Mouse (Mus musculus): Measurements from ENCODE around the gene Brca1. TPM values are rescaled to one million over a fixed set of nuclear protein-coding genes. Genes with fewer than 3 reads are reported as not detected.
A peak's percentile ranks its signal among the peaks of the same experiment; 100 is the strongest.
"Not testable (repeated sequence)": the region's sequence is repeated elsewhere in the genome, so short reads cannot be mapped to it uniquely, and the experiment has no call there.

Brca1 gene
- polyA plus RNA-seq, 1 experiment = 0.59 TPM

DNA sequence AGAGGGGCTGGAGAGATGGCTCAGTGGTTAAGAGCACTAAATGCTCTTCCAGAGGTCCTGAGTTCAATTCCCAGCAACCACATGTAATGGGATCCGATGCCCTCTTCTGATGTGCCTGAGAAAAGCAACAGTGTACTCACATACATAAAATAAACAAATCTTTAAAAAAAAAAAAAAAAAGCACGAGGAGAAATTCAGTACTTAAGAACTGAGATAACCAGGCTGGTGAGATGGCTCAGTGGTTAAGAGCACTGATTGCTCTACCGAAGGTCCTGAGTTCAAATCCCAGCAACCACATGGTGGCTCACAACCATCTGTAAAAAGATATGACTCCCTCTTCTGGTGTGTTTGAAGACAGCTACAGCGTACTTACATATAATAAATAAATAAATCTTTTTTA lies 102.2 kb downstream of the Brca1 start:
- DNase-seq (ENCODE audit: low spot score) = not testable (repeated sequence)

DNA sequence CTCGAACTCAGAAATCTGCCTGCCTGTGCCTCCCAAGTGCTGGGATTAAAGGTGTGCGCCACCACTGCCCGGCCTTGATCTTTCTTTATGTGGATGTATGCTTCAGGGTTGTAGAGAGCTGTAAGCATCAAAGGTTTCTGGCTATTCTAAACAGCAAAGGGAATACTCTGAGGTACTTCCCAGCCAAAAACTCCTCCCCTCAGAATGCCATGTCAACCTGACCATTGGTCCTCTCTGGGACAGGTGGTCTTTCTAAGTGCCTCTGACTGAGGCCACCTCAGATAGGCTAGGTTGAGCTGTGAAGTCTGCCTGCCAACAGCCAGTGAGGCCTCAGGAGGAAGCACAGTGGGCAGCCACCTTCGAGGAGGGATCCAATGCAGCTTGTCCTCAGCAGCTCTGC lies 102.9 kb downstream of the Brca1 start:
- no peak for DNase-seq (ENCODE audit: low spot score)

DNA sequence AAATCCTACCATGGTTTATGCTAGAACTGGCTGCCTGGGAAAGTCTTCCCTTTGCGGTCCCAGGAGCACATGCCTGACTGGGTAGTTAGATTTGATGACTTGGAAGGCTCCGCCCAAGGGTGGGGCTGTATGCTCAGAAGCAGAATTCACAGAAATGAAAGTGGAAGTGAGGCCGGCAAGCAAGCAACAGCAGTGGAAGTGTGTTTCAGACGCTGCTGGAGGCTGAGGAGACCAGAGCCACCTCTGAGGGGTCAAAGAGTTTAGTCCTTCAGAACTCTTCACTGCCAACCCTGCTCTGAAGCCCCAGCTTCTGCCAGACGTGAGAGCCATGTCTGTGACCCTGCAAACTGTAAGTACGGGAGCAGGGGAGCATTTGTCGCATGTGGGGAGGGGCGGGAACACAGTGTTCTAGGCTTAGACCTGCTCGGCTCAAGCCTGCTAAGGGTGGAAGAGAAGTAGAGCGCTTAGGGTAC lies 103.4 kb downstream of the Brca1 start, which contains the start of gene Ifi35:
Ifi35 (plus strand) TSS at position 134 of the 473 bp plus-strand sequence.
- DNase-seq (ENCODE audit: low spot score) = no peak

DNA sequence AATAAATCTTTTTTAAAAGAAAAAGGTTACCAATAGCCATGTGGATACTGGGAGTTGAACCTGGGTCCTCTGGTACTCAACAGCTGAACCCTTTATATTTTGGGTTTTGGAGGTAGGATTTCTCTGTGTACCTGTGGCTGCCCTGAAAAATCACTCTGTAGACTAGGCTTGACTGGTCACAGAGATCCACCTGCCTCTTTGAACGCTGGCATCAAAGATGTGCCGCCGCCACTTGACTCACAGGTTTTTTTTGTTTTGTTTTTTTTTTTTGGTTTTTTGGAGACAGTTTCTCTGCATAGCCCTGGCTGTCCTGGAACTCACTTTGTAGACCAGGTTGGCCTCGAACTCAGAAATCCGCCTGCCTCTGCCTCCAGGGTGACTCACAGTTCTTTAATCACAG lies 104.0 kb downstream of the Brca1 start:
- DNase-seq (ENCODE audit: low spot score) = no peak

DNA sequence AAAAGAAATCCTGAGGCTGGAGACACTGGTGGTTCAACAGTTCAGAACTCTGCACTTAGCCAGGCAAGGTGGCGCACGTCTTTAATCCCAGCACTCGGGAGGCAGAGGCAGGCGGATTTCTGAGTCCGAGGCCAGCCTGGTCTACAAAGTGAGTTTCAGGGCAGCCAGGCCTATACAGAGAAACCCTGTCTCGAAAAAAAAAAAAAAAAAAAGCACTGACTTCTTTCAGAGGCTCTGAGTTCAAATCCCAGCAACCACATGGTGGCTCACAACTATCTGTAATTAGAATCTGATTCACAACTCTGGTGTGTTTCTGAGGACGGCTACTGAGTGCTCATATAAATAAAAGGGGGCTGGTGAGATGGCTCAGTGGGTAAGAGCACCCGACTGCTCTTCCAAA lies 104.9 kb downstream of the Brca1 start:
- DNase-seq (ENCODE audit: low spot score) = not testable (repeated sequence)

DNA sequence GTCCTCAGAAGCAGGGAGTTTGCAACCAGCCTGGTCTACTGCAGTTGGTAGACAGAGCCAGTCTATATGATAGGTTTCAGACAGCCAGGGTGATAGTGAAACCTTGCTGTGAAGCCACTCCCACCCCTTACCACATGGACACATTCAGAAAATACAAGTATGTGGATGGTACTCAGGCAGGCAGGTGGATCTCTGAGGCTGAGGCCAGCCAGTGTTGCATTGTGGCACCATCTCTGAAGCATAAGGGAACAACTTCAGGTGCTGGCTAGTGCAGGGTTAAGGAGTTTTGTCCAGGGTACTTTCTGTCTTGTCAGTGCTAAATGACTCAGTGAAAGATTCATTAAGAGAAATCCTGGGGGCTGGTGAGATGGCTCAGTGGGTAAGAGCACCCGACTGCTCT lies 105.4 kb downstream of the Brca1 start:
- no peak for DNase-seq (ENCODE audit: low spot score)

- no peak for DNase-seq (ENCODE audit: low spot score)
Measured at GRCm38 (mm10) chr11:101442760-101443159, 109.0 kb downstream of the Brca1 start.

DNA sequence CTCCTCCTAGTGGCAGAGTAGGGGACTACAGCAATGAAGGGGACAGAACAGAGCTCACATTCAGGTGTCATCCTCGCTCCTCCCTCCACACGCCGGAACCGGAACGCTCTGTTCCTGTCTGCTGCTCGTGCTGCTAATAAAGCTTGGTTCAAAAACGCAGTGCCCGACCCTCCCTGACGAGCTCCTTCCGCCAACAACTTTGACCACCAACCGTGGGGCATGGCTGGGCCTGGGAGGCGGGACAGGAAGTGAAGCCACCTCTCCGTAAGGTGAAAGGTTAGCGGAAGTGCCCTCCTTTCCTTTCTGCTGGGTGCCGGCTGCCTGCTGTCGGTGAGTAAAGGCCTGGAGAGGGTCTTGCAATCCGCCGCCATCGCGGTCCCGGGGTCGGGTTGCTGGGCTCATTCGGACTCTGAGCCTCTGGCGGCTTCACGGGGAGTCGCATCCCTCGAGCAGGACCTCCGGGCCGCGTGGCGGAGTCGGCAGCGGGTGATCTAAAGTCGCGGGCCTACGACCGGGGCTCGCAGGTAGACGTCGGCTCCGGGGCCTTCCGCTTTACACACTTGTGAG lies 109.5 kb downstream of the Brca1 start, which contains the start of gene Rpl27:
Rpl27 (plus strand) TSS at position 172 of the 567 bp plus-strand sequence.
- DNase-seq (ENCODE audit: low spot score) = peak; percentile 89

- DNase-seq (ENCODE audit: low spot score) = not testable (repeated sequence)
Measured at GRCm38 (mm10) chr11:101441450-101442126, 110.2 kb downstream of the Brca1 start.

Other genes starting within 250 kb of the Brca1 start
- gene Becn1, start 249.7 kb downstream of the Brca1 start, polyA plus RNA-seq (2012; rRNA removed) = 147 and 154 TPM in 2 replicates
- gene Psme3, start 235.7 kb downstream of the Brca1 start, polyA plus RNA-seq (2012; rRNA removed) = 60.6 and 68.7 TPM in 2 replicates
- 3.8 and 4.8 TPM in 2 replicates for gene Aoc2, start 226.9 kb downstream of the Brca1 start, polyA plus RNA-seq (2012; rRNA removed)
- 59.2 and 75.5 TPM in 2 replicates for gene Aoc3, start 221.3 kb downstream of the Brca1 start, polyA plus RNA-seq (2012; rRNA removed)
- not detected in 2 replicates for gene G6pc, start 184.4 kb downstream of the Brca1 start, polyA plus RNA-seq (2012; rRNA removed)
- gene Aarsd1, start 134.3 kb downstream of the Brca1 start, polyA plus RNA-seq (2012; rRNA removed) = 26.1 and 27.7 TPM in 2 replicates
- 0.95 and 1.0 TPM in 2 replicates for gene Gm27029, start 127.2 kb downstream of the Brca1 start, polyA plus RNA-seq (2012; rRNA removed)
- gene Rundc1, start 126.9 kb downstream of the Brca1 start, polyA plus RNA-seq (2012; rRNA removed) = 22.1 and 22.9 TPM in 2 replicates
- 21.1 and 28.2 TPM in 2 replicates for gene Ptges3l, start 126.6 kb downstream of the Brca1 start, polyA plus RNA-seq (2012; rRNA removed)
- 932 and 1,046 TPM in 2 replicates for gene Rpl27, start 109.7 kb downstream of the Brca1 start, polyA plus RNA-seq (2012; rRNA removed)
- 66.6 and 79.9 TPM in 2 replicates for gene Ifi35, start 103.5 kb downstream of the Brca1 start, polyA plus RNA-seq (2012; rRNA removed)
- 19.2 TPM in 2 replicates for gene Rnd2, start 87.0 kb downstream of the Brca1 start, polyA plus RNA-seq (2012; rRNA removed)
- 172 and 197 TPM in 2 replicates for gene Vat1, start 85.7 kb downstream of the Brca1 start, polyA plus RNA-seq (2012; rRNA removed)
- gene Nbr1, start 194 bp upstream of the Brca1 start, polyA plus RNA-seq (2012; rRNA removed) = 85.6 and 91.1 TPM in 2 replicates
- 31.8 and 34.3 TPM in 2 replicates for gene Tmem106a, start 30.3 kb upstream of the Brca1 start, polyA plus RNA-seq (2012; rRNA removed)
- gene Gm11634, start 47.3 kb upstream of the Brca1 start, polyA plus RNA-seq (2012; rRNA removed) = not detected in 2 replicates
- 34.4 and 37.5 TPM in 2 replicates for gene Rdm1, start 75.2 kb upstream of the Brca1 start, polyA plus RNA-seq (2012; rRNA removed)
- 41.9 and 52.2 TPM in 2 replicates for gene Arl4d, start 113.6 kb upstream of the Brca1 start, polyA plus RNA-seq (2012; rRNA removed)
- gene Dhx8, start 181.0 kb upstream of the Brca1 start, polyA plus RNA-seq (2012; rRNA removed) = 14.7 and 15.4 TPM in 2 replicates
- 0.44 and 0.65 TPM in 2 replicates for gene Etv4, start 233.4 kb upstream of the Brca1 start, polyA plus RNA-seq (2012; rRNA removed)

Data from urinary bladder, adult 2 months (tissue).